Mouse (Mus musculus): ENCODE measurements around the gene Grin3b.
A peak's percentile ranks its signal among the peaks of the same experiment; 100 is the strongest.

Gene Grin3b

DNA sequence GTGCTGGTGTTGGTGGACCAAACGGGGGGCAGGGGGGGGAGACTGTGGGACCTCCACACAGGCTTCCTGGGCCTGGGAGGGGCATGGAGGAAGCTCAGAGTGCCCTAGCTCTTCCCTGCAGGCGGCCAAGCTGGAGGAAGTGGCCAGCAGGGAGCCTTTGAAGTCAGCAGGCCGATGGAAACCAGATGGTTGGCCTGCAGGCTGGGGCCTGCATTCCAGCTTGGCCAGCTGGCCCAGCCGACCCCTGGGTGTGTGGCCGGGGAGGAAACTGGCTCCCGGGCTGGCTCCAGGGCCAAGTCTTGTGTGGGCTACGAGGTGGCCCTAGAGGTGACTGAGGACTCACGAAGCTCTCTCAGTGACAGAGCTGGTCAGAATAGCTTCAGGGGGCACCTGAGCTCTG, 37.8 kb upstream of the Grin3b start:
- TF ChIP-seq GATA4 (IDR thresholded peaks at IDR 0.05; ENCODE audit: insufficient replicate concordance, low read length), result no peak

- no peak for TF ChIP-seq GATA4 (IDR thresholded peaks at IDR 0.05; ENCODE audit: insufficient replicate concordance, low read length)
Observed at GRCm38 (mm10) chr10:79933145-79933679, 37.3 kb upstream of the Grin3b start.

DNA sequence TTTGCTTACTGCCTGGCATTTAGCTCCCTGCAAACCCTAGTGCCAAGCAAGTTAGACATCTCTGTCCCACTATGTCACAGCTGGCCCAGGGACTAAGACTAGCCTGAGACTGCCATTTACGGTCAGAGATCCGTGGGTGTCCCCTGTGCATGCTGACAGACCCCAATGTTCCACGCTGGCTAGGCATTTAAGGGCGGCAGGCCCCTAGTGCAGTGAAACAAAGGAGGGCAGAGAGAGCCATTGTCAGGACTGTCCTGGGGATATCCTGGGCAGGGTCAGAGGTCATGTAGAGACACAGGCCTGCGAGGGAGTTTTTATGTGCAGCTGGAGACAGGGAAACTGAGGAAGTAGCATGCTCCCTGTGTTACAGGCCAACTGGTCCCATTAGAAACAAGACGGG, 36.7 kb upstream of the Grin3b start:
- TF ChIP-seq GATA4 (IDR thresholded peaks at IDR 0.05; ENCODE audit: insufficient replicate concordance, low read length), result no peak

DNA sequence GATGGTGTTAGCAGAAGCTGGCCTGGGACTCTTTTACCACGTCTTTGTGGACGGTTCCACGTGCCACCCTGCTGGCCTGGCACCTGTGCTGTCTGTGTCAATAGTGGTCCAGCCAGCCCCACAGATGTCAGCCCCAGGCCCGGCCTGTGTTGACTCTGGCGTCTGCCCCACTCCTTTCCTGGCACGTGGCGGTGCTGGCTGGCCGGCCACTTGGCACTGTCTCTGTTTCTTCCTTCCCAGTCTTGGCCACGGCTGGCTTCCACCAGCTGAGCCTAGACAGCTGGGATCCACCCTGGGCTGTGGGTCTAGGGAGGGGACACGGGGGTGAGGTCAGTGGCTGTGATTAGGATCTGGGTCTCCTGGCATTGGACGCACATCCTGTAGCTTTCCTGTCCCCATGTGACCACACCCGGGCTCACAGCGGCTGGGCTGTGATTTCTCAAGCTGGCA, 36.2 kb upstream of the Grin3b start:
- TF ChIP-seq GATA4 (IDR thresholded peaks at IDR 0.05; ENCODE audit: insufficient replicate concordance, low read length), result peak; percentile 84; the same call in 1 of the 2 replicates

- TF ChIP-seq GATA4 (IDR thresholded peaks at IDR 0.05; ENCODE audit: insufficient replicate concordance, low read length), result no peak
Observed at GRCm38 (mm10) chr10:79934794-79935569, 35.5 kb upstream of the Grin3b start.

DNA sequence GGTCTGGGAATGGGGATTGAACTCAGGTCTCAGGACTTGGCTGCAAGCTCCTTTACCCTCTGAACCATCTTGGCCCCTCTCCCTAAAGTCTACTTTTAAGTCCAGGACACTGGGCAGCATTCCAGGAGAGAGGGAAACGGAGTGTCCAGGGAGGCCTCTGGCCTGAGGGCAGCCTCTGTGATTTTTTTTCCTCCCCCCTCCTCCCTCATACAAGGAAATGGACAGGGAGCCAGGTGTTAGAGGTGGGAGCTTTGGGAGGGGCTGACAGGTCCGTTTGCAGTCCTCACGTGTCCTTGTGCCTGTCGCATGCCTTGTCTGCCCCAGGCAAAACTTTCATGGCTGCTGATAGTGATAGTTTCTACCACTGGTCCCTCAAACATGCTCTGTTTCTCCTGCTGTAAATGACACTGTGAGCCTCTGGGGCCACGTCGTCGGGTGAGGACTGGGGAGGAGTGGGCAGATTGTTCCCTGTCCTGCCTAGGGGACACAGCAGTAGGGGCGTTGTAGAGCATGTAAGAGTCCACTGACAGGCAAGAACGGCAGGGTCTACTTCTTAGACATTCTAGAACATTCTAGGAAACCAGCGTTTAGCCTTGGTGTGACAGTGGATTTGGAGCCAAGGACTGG, 34.1 kb upstream of the Grin3b start:
- no peak for TF ChIP-seq GATA4 (IDR thresholded peaks at IDR 0.05; ENCODE audit: insufficient replicate concordance, low read length)

DNA sequence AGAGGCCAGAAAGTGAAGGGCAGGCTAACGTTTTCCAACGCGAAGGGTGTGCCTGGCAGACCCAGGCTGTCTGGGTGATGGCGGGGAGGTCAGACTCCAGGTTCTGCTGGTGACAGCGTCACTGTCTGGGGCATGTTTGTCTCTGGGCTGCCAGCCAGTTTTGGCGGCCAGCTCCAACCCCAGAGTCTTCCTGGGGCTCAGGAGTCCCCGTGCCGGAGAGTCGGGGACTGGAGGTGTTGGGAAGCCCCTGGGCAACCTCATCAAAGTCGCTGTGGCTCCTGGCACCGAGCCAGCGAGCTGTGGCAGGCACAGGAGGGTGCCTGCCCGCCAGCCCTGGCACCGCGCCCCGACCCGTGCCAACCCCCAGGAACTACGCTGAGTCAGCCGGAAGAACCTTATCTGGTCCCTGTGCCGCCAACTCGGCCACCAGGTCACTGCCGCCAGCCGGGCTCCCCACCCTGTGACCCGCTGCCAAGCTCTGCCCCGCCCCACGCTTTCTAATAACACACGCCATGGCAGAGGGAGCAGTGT, 33.5 kb upstream of the Grin3b start:
- peak; percentile 99; the same call in 1 of the 2 replicates for TF ChIP-seq GATA4 (IDR thresholded peaks at IDR 0.05; ENCODE audit: insufficient replicate concordance, low read length)

- no peak for TF ChIP-seq GATA4 (IDR thresholded peaks at IDR 0.05; ENCODE audit: insufficient replicate concordance, low read length)
Observed at GRCm38 (mm10) chr10:79937775-79938526, 32.6 kb upstream of the Grin3b start.

DNA sequence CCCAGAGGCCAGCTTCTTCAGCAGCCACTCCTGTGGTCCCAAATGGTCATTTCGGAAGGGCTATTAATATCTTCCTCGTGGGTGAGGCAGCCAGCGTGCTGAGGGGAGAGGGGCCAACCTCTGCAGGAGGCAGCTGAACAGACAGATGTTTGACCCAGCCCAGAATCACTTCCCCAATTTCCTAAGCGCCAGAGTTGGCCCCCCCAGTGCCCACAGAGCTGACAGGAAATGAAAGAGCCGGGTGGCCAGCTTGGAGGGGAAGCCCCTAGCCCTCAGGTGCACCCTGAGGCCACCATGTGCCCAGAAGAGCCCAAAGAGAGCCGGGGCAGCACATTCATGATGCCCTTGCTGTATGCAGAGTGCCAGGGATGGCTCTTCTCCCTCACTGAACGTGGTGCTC, 29.8 kb upstream of the Grin3b start:
- TF ChIP-seq GATA4 (IDR thresholded peaks at IDR 0.05; ENCODE audit: insufficient replicate concordance, low read length), result no peak

DNA sequence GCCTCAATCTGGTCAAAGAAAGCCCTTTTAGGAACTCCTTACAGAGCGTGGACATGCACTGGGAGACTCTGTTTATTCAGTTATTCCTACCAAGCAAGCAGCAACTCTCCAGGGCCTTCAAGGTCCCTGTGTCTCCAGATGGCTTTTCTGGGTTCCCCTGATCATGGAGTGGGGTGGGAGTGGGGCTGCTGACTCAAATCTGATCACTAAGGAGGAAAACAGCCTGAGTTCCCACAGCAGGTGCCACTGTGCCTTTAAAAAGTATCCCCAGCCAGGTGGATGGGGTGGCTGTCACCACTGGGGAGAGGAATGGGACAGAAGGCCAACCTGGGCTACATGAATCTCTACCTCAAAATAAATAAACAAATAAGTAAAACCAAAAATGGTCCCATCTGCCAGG, 27.5 kb upstream of the Grin3b start:
- TF ChIP-seq GATA4 (IDR thresholded peaks at IDR 0.05; ENCODE audit: insufficient replicate concordance, low read length), result no peak

GRCm38 (mm10) chr10:79943471-79943901, 27.0 kb upstream of the Grin3b start:
- no peak for TF ChIP-seq GATA4 (IDR thresholded peaks at IDR 0.05; ENCODE audit: insufficient replicate concordance, low read length)

DNA sequence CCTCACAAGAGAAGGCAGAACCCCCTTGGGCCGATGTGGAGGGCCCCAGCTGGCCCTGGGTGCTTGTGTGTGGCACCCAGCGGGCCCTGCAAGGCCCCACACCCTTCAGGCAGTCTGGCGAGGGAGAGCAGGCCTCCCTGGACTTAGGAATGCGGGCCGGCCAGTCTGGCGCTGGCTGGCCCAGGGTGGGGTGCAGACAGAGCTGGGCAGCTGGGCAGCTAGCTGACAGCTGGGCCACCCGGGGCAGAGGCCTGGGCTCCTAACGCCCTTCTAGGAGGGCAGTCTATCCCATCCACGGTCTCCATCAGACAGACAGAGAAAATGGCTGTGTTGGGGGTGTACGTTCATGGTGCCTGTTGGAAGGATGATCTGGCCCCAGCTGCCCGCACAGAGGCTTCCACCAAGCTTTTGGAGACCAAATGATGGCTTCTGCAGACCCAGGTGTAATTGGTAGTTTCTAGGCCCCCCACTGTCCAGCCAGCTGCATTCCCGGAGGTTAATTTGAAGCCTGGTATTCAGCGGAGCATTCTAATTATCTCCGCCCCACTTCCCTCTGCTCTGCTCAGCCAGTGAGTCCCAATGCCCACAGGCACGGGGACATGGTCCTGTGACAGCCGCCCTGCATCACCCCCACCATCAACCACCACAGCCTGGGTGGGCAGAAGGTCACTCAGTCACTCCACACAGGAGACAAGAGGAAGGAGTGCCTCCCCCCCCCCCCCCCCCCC, 24.8 kb upstream of the Grin3b start:
- no peak for TF ChIP-seq GATA4 (IDR thresholded peaks at IDR 0.05; ENCODE audit: insufficient replicate concordance, low read length)

- no peak for TF ChIP-seq GATA4 (IDR thresholded peaks at IDR 0.05; ENCODE audit: insufficient replicate concordance, low read length)
Observed at GRCm38 (mm10) chr10:79946752-79947322, 23.7 kb upstream of the Grin3b start.

DNA sequence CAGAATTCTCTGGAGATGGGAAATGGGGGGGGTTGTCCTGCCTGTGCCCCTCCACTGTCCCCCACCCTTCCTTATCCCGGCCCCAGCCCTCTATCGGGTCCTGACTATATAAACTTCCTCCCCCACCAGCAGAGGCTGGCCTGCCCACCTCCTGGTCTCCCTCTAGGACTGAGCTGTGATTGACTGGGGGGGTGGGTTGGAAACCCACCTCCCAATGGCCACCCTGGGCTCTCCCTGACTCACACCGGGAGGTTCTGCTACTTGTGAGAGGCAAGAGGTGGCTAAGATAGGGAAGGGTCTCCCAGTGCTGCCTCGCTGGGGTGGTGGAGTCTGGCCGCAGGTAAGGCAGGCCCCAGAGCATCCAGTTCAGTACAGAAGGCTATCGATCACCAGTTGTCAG, 23.0 kb upstream of the Grin3b start:
- TF ChIP-seq GATA4 (IDR thresholded peaks at IDR 0.05; ENCODE audit: insufficient replicate concordance, low read length), result no peak
